Mouse (Mus musculus) CH12.LX (cell line): ENCODE data around the gene Serbp1.

Experiments used
- CTCF ChIP-seq, 2 experiments: IDR thresholded peaks in 1 of 2; conservative IDR thresholded peaks in 1 of 2; 2 replicates each; pipeline ENCODE4 v1.5.1; 2011 to 2012; ENCODE audit warnings: low read depth in 2 of 2, low read length in 2 of 2, improper control_type of control experiment in 1 of 2, inconsistent platforms in 1 of 2, mild to moderate bottlenecking in 1 of 2, moderate library complexity in 1 of 2
- GABPA ChIP-seq: IDR thresholded peaks from 2 replicates; pipeline ENCODE4 v1.6.1; 2012; ENCODE audit warnings: low read depth, low read length, improper control_type of control experiment, inconsistent platforms; ENCODE audit not compliant: insufficient replicate concordance
- POLR2A ChIP-seq: IDR thresholded peaks from 2 replicates; pipeline ENCODE4 v1.6.1; 2011; ENCODE audit warnings: low read depth, mild to moderate bottlenecking, improper control_type of control experiment, low read length
- TCF12 ChIP-seq: IDR thresholded peaks from 2 replicates; pipeline ENCODE4 v1.6.1; 2014; ENCODE audit warnings: low read depth, mild to moderate bottlenecking, inconsistent platforms, low read length, improper control_type of control experiment
- ZC3H11A ChIP-seq: IDR thresholded peaks from 2 replicates; pipeline ENCODE4 v1.6.1; 2012; ENCODE audit warnings: low read depth, mild to moderate bottlenecking, inconsistent platforms, low read length, improper control_type of control experiment

DNA sequence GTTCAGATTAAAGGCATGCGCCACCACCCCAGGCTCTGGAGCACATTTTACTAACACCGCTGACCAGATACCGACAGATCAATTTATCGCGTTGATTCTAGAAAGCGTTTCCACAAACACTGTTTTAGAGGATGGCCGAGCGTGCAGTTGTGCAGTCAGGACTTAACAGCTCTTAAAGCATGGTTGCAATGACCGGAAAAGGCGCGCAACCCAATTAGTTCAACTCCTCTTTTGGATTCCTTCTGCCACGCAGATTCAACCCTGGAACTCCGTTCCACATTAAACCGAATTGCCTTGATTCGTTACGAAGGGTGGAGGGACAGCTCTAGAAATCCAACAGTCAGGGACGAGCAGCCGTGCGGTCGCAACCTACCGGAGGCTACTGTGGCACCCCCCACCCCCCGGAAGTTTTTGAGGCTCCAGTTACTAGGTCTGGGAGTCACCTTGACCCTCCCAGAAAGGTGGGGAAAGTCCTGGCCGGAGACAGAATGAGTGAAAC lies 28.2 kb downstream of the Serbp1 start:
- TF ChIP-seq GABPA (no peak), ZC3H11A (no peak), POLR2A (no peak), TCF12 (no peak), CTCF (conservative IDR thresholded peaks at IDR 0.05 in 1 of 2, IDR thresholded peaks at IDR 0.05 in 1 of 2; ENCODE audit: low read depth in 2 of 2, low read length in 2 of 2) (no peak)
